Mouse (Mus musculus) kidney, embryonic 14.5 days (tissue): ENCODE measurements around the gene Zfhx3. TPM values are rescaled to one million over a fixed set of nuclear protein-coding genes. Genes with fewer than 3 reads are reported as not detected.

Source experiments
- ATAC-seq: fragments of 200-750 bp; cut with Nextera tagmentation; 2 replicates; pipeline ENCODE4 v1.8.0; 2017; ENCODE audit warnings: moderate number of reproducible peaks, mild to moderate bottlenecking, moderate TSS enrichment, moderate library complexity; ENCODE audit not compliant: low FRiP score, low TSS enrichment
- H3K27ac ChIP-seq: fragments of 300-500 bp; sonication (generic); 2 replicates; pipeline ENCODE4 v1.5.1; 2014; ENCODE audit warnings: low read depth, mild to moderate bottlenecking, low read length, moderate library complexity, mixed read lengths
- H3K27me3 ChIP-seq: fragments of 300-500 bp; sonication (generic); 2 replicates; pipeline ENCODE4 v1.6.1; 2014; ENCODE audit warnings: mild to moderate bottlenecking, low read length; ENCODE audit not compliant: control insufficient read depth, insufficient read depth
- H3K36me3 ChIP-seq: fragments of 300-500 bp; sonication (generic); 2 replicates; pipeline ENCODE4 v1.6.1; 2014; ENCODE audit warnings: low read length, mixed read lengths; ENCODE audit not compliant: control insufficient read depth, insufficient read depth
- H3K4me1 ChIP-seq: fragments of 300-500 bp; sonication (generic); 2 replicates; pipeline ENCODE4 v1.6.1; 2014; ENCODE audit warnings: low read length, mixed read lengths; ENCODE audit not compliant: control insufficient read depth, insufficient read depth
- H3K4me2 ChIP-seq: fragments of 300-500 bp; sonication (generic); replicated peaks from 2 replicates; pipeline ENCODE4 v1.6.1; 2014; ENCODE audit warnings: low read depth, mild to moderate bottlenecking, low read length
- H3K4me3 ChIP-seq: fragments of 300-500 bp; sonication (generic); 2 replicates; pipeline ENCODE4 v1.5.1; 2014; ENCODE audit warnings: mild to moderate bottlenecking, low read length
- H3K9ac ChIP-seq: fragments of 300-500 bp; sonication (generic); 2 replicates; pipeline ENCODE4 v1.6.1; 2014; ENCODE audit warnings: low read depth, mild to moderate bottlenecking, low read length, moderate library complexity
- H3K9me3 ChIP-seq: fragments of 300-500 bp; sonication (generic); 2 replicates; pipeline ENCODE4 v1.6.1; 2016; ENCODE audit warnings: low read length; ENCODE audit not compliant: control insufficient read depth
- WGBS: fragments of 180-500 bp; shearing (Covaris S2); extraction: QIAGEN DNeasy Blood & Tissue Kit; methylation state at CpG from one replicate; pipeline ENCODE4 v1.1.7; 2014; 5-methylcytosine and 5-hydroxymethylcytosine counted together
- polyA plus RNA-seq: library from polyadenylated mRNA; unstranded; fragments of >200 nt; fragmentation: Nextera tagmentation; extraction: Ambion mirVana; gene quantifications from 2 replicates; pipeline ENCODE4 v1.2.1, GENCODE M21; 2014

The Zfhx3 gene
- polyA plus RNA-seq, 1 experiment from 2014 or later, result 11.7 TPM

GRCm38 (mm10) chr8:108869420-108869819 lies 927.0 kb downstream of the Zfhx3 start:
- no peaks in the 10 kb centered on the region for H3K27me3 ChIP-seq
- H3K9ac ChIP-seq, result no peak overlapping the region
- peaks cover 2% of the 10 kb centered on the region; the same call in 1 of the 2 replicates for H3K36me3 ChIP-seq
- 87% methylated on average over 3 of the region's 3 CpGs for WGBS
- peaks cover 5% of the 10 kb centered on the region; the same call in 1 of the 2 replicates for H3K9me3 ChIP-seq
- H3K4me2 ChIP-seq, result no peak overlapping the region
- no peak overlapping the region for H3K4me3 ChIP-seq
- ATAC-seq, result no peak
- H3K27ac ChIP-seq, result no peak overlapping the region
- H3K4me1 ChIP-seq, result peaks cover 31% of the 10 kb centered on the region

GRCm38 (mm10) chr8:108869935-108870334 lies 927.5 kb downstream of the Zfhx3 start:
- 71% methylated on average over 5 of the region's 5 CpGs for WGBS
- H3K4me3 ChIP-seq, result no peak overlapping the region
- H3K4me2 ChIP-seq, result no peak overlapping the region
- no peak for ATAC-seq
- H3K27me3 ChIP-seq, result no peaks in the 10 kb centered on the region
- H3K9me3 ChIP-seq, result peaks cover 5% of the 10 kb centered on the region; the same call in 1 of the 2 replicates
- peaks cover 30% of the 10 kb centered on the region for H3K4me1 ChIP-seq
- 0 out of 2 replicates have a peak, but pooled peaks cover 2% of the 10 kb centered on the region for H3K36me3 ChIP-seq
- H3K27ac ChIP-seq, result no peak overlapping the region
- no peak overlapping the region for H3K9ac ChIP-seq

GRCm38 (mm10) chr8:108870371-108870770 lies 927.9 kb downstream of the Zfhx3 start:
- 87% methylated on average over 3 of the region's 3 CpGs for WGBS
- H3K4me3 ChIP-seq, result no peak overlapping the region
- no peak overlapping the region for H3K27ac ChIP-seq
- H3K36me3 ChIP-seq, result 0 out of 2 replicates have a peak, but pooled peaks cover 2% of the 10 kb centered on the region
- H3K9me3 ChIP-seq, result peaks cover 5% of the 10 kb centered on the region; the same call in 1 of the 2 replicates
- no peak for ATAC-seq
- no peak overlapping the region for H3K9ac ChIP-seq
- H3K4me1 ChIP-seq, result peaks cover 26% of the 10 kb centered on the region
- no peak overlapping the region for H3K4me2 ChIP-seq
- H3K27me3 ChIP-seq, result no peaks in the 10 kb centered on the region

- H3K27ac ChIP-seq, result no peak overlapping the region
- no peak overlapping the region for H3K4me2 ChIP-seq
- H3K36me3 ChIP-seq, result 0 out of 2 replicates have a peak, but pooled peaks cover 2% of the 10 kb centered on the region
- no peak overlapping the region for H3K9ac ChIP-seq
- peaks cover under 1% of the 10 kb centered on the region; the same call in 1 of the 2 replicates for H3K4me1 ChIP-seq
- no peak for ATAC-seq
- peaks cover 5% of the 10 kb centered on the region; the same call in 1 of the 2 replicates for H3K9me3 ChIP-seq
- WGBS, result 90% methylated on average over 5 of the region's 5 CpGs
- no peak overlapping the region for H3K4me3 ChIP-seq
- H3K27me3 ChIP-seq, result no peaks in the 10 kb centered on the region
Observed at GRCm38 (mm10) chr8:108875722-108876121, 933.3 kb downstream of the Zfhx3 start.

- H3K27me3 ChIP-seq, result no peaks in the 10 kb centered on the region
- H3K4me3 ChIP-seq, result no peak overlapping the region
- H3K9ac ChIP-seq, result no peak overlapping the region
- no peaks in the 10 kb centered on the region; the same call in 1 of the 2 replicates for H3K36me3 ChIP-seq
- H3K4me2 ChIP-seq, result no peak overlapping the region
- H3K27ac ChIP-seq, result no peak overlapping the region
- H3K9me3 ChIP-seq, result no peaks in the 10 kb centered on the region
- no peak for ATAC-seq
- 81% methylated on average over 6 of the region's 6 CpGs for WGBS
- peaks cover 4% of the 10 kb centered on the region; the same call in 1 of the 2 replicates for H3K4me1 ChIP-seq
Observed at GRCm38 (mm10) chr8:108880101-108880500, 937.7 kb downstream of the Zfhx3 start.

- Histone ChIP-seq H3K9me3 (no peaks in the 10 kb centered on the region), H3K27ac (no peak overlapping the region), H3K9ac (no peak overlapping the region), H3K4me2 (no peak overlapping the region), H3K36me3 (no peaks in the 10 kb centered on the region; the same call in 1 of the 2 replicates), H3K4me3 (no peak overlapping the region), H3K4me1 (peaks cover 9% of the 10 kb centered on the region; the same call in 1 of the 2 replicates), H3K27me3 (no peaks in the 10 kb centered on the region)
- ATAC-seq, result no peak
- whole genome bisulfite sequencing, result 92% methylated on average over 7 of the region's 7 CpGs
Observed at GRCm38 (mm10) chr8:108881336-108881735, 938.9 kb downstream of the Zfhx3 start.

GRCm38 (mm10) chr8:108882073-108882472 lies 939.6 kb downstream of the Zfhx3 start:
- no peak overlapping the region for H3K4me3 ChIP-seq
- H3K27me3 ChIP-seq, result no peaks in the 10 kb centered on the region
- ATAC-seq, result no peak
- no peak overlapping the region for H3K27ac ChIP-seq
- H3K36me3 ChIP-seq, result no peaks in the 10 kb centered on the region; the same call in 1 of the 2 replicates
- no peak overlapping the region for H3K4me2 ChIP-seq
- H3K9ac ChIP-seq, result no peak overlapping the region
- 81% methylated on average over 9 of the region's 9 CpGs for WGBS
- no peaks in the 10 kb centered on the region for H3K9me3 ChIP-seq
- H3K4me1 ChIP-seq, result peaks cover 14% of the 10 kb centered on the region; the same call in 1 of the 2 replicates

- ATAC-seq, result no peak
Observed at GRCm38 (mm10) chr8:108883381-108883780, 940.9 kb downstream of the Zfhx3 start.

GRCm38 (mm10) chr8:108884947-108885346 lies 942.5 kb downstream of the Zfhx3 start:
- ATAC-seq, result 0 out of 2 replicates have a peak, but pooled peaks have one; percentile 21
- peaks cover 23% of the 10 kb centered on the region; the same call in 1 of the 2 replicates for H3K4me1 ChIP-seq
- WGBS, result 27% methylated on average over 4 of the region's 4 CpGs
- no peaks in the 10 kb centered on the region; the same call in 1 of the 2 replicates for H3K36me3 ChIP-seq
- H3K27me3 ChIP-seq, result no peaks in the 10 kb centered on the region
- H3K9me3 ChIP-seq, result no peaks in the 10 kb centered on the region
- no peak overlapping the region for H3K9ac ChIP-seq
- H3K4me2 ChIP-seq, result no peak overlapping the region
- H3K27ac ChIP-seq, result no peak overlapping the region
- no peak overlapping the region for H3K4me3 ChIP-seq

More at GRCm38 (mm10) chr8:108883381-108883780, 940.9 kb downstream of the Zfhx3 start:
- Histone ChIP-seq H3K9me3 (no peaks in the 10 kb centered on the region), H3K27ac (no peak overlapping the region), H3K4me2 (no peak overlapping the region), H3K36me3 (no peaks in the 10 kb centered on the region; the same call in 1 of the 2 replicates), H3K9ac (no peak overlapping the region), H3K27me3 (no peaks in the 10 kb centered on the region), H3K4me3 (no peak overlapping the region), H3K4me1 (peaks cover 14% of the 10 kb centered on the region; the same call in 1 of the 2 replicates)
- WGBS, result 80% methylated on average over 6 of the region's 6 CpGs
